Mouse (Mus musculus) CH12.LX (cell line): Measurements from ENCODE around the gene Ptch2. TPM values are rescaled to one million over a fixed set of nuclear protein-coding genes. Genes with fewer than 3 reads are reported as not detected.

Experiments used
- DNase-seq: peaks from one replicate; pipeline ENCODE4 v3.0.0-alpha.2; 2013; ENCODE audit errors: extremely low read depth
- H3K27ac ChIP-seq: 2 replicates; pipeline ENCODE4 v1.5.1; 2012; ENCODE audit warnings: low read depth, mild to moderate bottlenecking, control low read depth, moderate library complexity; ENCODE audit not compliant: insufficient read depth
- H3K27me3 ChIP-seq: replicated peaks from 2 replicates; pipeline ENCODE3; 2012; ENCODE audit warnings: inconsistent platforms
- H3K36me3 ChIP-seq, 2 experiments: replicated peaks in 1 of 2; 2 replicates each; pipeline versions ENCODE3 to v1.6.1; 2012; ENCODE audit warnings: inconsistent platforms in 1 of 2, low read length in 1 of 2, mild to moderate bottlenecking in 1 of 2, mixed read lengths in 1 of 2, moderate library complexity in 1 of 2; ENCODE audit not compliant: control insufficient read depth in 1 of 2, insufficient read depth in 1 of 2
- H3K4me1 ChIP-seq, 2 experiments: 2 replicates each; pipeline ENCODE4 v1.6.1; 2012; ENCODE audit warnings: inconsistent platforms in 1 of 2, moderate library complexity in 1 of 2; ENCODE audit not compliant: insufficient read depth in 2 of 2, control insufficient read depth in 1 of 2
- H3K4me2 ChIP-seq: 2 replicates; pipeline ENCODE4 v1.6.1; 2012; ENCODE audit warnings: low read depth, mild to moderate bottlenecking, control low read depth; ENCODE audit not compliant: poor library complexity, insufficient read depth, severe bottlenecking
- H3K4me3 ChIP-seq, 3 experiments: fragments of 150-350 bp in 1 of 3; sonication (generic) in 1 of 3; replicated peaks in 1 of 3; 2 replicates each; pipeline versions ENCODE3 to v1.5.1; 2011 to 2012; ENCODE audit warnings: low read depth in 2 of 3, low read length in 2 of 3, mild to moderate bottlenecking in 2 of 3, moderate library complexity in 2 of 3, control low read depth in 1 of 3, improper control_type of control experiment in 1 of 3, inconsistent platforms in 1 of 3, mixed read lengths in 1 of 3; ENCODE audit not compliant: poor library complexity in 1 of 3
- H3K79me2 ChIP-seq: replicated peaks from 2 replicates; pipeline ENCODE4 v1.6.1; 2012; ENCODE audit warnings: mild to moderate bottlenecking, moderate library complexity; ENCODE audit not compliant: control insufficient read depth, poor library complexity, insufficient read depth, severe bottlenecking; ENCODE audit errors: extremely low read depth
- H3K9ac ChIP-seq: 2 replicates; pipeline ENCODE4 v1.6.1; 2012; ENCODE audit warnings: low read depth, mild to moderate bottlenecking, control low read depth, moderate library complexity; ENCODE audit not compliant: insufficient read depth
- H3K9me3 ChIP-seq: replicated peaks from 2 replicates; pipeline ENCODE3; 2012; ENCODE audit warnings: low read length, inconsistent platforms, mixed read lengths
- CHD1 ChIP-seq: IDR thresholded peaks from 2 replicates; pipeline ENCODE4 v1.6.1; 2012; ENCODE audit warnings: low read depth, low read length, improper control_type of control experiment, inconsistent platforms
- CHD2 ChIP-seq: IDR thresholded peaks from 2 replicates; pipeline ENCODE4 v1.6.1; 2011; ENCODE audit warnings: low read length, improper control_type of control experiment
- CTCF ChIP-seq, 2 experiments: IDR thresholded peaks in 1 of 2; conservative IDR thresholded peaks in 1 of 2; 2 replicates each; pipeline ENCODE4 v1.5.1; 2011 to 2012; ENCODE audit warnings: low read depth in 2 of 2, low read length in 2 of 2, improper control_type of control experiment in 1 of 2, inconsistent platforms in 1 of 2, mild to moderate bottlenecking in 1 of 2, moderate library complexity in 1 of 2
- E2F4 ChIP-seq: IDR thresholded peaks from 2 replicates; pipeline ENCODE4 v1.6.1; 2011; ENCODE audit warnings: low read depth, low read length, improper control_type of control experiment; ENCODE audit not compliant: insufficient replicate concordance
- ETS1 ChIP-seq: conservative IDR thresholded peaks from 2 replicates; pipeline ENCODE4 v1.6.1; 2012; ENCODE audit warnings: low read depth, mild to moderate bottlenecking, inconsistent platforms, low read length, improper control_type of control experiment, moderate library complexity
- IRF4 ChIP-seq: IDR thresholded peaks from 2 replicates; pipeline ENCODE4 v1.6.1; 2014; ENCODE audit warnings: low read depth, mild to moderate bottlenecking, inconsistent platforms, low read length, improper control_type of control experiment
- MAZ ChIP-seq: IDR thresholded peaks from 2 replicates; pipeline ENCODE4 v1.6.1; 2012; ENCODE audit warnings: low read depth, mild to moderate bottlenecking, inconsistent platforms, low read length, improper control_type of control experiment, moderate library complexity
- MEF2A ChIP-seq: IDR thresholded peaks from 2 replicates; pipeline ENCODE4 v1.6.1; 2014; ENCODE audit warnings: low read depth, mild to moderate bottlenecking, inconsistent platforms, low read length, improper control_type of control experiment, borderline replicate concordance
- MXI1 ChIP-seq: IDR thresholded peaks from 2 replicates; pipeline ENCODE4 v1.6.1; 2011; ENCODE audit warnings: mild to moderate bottlenecking, low read depth, low read length, improper control_type of control experiment
- POLR2A ChIP-seq: IDR thresholded peaks from 2 replicates; pipeline ENCODE4 v1.6.1; 2011; ENCODE audit warnings: low read depth, mild to moderate bottlenecking, improper control_type of control experiment, low read length
- POLR2AphosphoS2 ChIP-seq: IDR thresholded peaks from 2 replicates; pipeline ENCODE4 v1.6.1; 2011; ENCODE audit warnings: low read depth, low read length, improper control_type of control experiment
- RCOR1 ChIP-seq: conservative IDR thresholded peaks from 2 replicates; pipeline ENCODE4 v1.6.1; 2012; ENCODE audit warnings: low read depth, mild to moderate bottlenecking, inconsistent platforms, low read length, improper control_type of control experiment
- SMC3 ChIP-seq: IDR thresholded peaks from 2 replicates; pipeline ENCODE4 v1.6.1; 2011; ENCODE audit warnings: low read depth, low read length, improper control_type of control experiment
- TBP ChIP-seq: conservative IDR thresholded peaks from 2 replicates; pipeline ENCODE4 v1.6.1; 2011; ENCODE audit warnings: low read depth, low read length, improper control_type of control experiment
- TCF12 ChIP-seq: IDR thresholded peaks from 2 replicates; pipeline ENCODE4 v1.6.1; 2014; ENCODE audit warnings: low read depth, mild to moderate bottlenecking, inconsistent platforms, low read length, improper control_type of control experiment
- USF1 ChIP-seq: IDR thresholded peaks from 2 replicates; pipeline ENCODE4 v1.6.1; 2014; ENCODE audit warnings: low read depth, mild to moderate bottlenecking, inconsistent platforms, low read length, improper control_type of control experiment
- USF2 ChIP-seq: conservative IDR thresholded peaks from 2 replicates; pipeline ENCODE4 v1.6.1; 2011; ENCODE audit warnings: low read depth, low read length, improper control_type of control experiment
- ZC3H11A ChIP-seq: IDR thresholded peaks from 2 replicates; pipeline ENCODE4 v1.6.1; 2012; ENCODE audit warnings: low read depth, mild to moderate bottlenecking, inconsistent platforms, low read length, improper control_type of control experiment
- ZKSCAN1 ChIP-seq: IDR thresholded peaks from 2 replicates; pipeline ENCODE4 v1.6.1; 2012; ENCODE audit warnings: low read depth, inconsistent platforms, low read length, improper control_type of control experiment, borderline replicate concordance
- ZMIZ1 ChIP-seq: IDR thresholded peaks from 2 replicates; pipeline ENCODE4 v1.6.1; 2012; ENCODE audit warnings: low read depth, mild to moderate bottlenecking, inconsistent platforms, low read length, improper control_type of control experiment
- ZNF384 ChIP-seq: IDR thresholded peaks from 2 replicates; pipeline ENCODE4 v1.6.1; 2012; ENCODE audit warnings: low read depth, low read length, improper control_type of control experiment, inconsistent platforms
- dilution Hi-C: fragments of 300-500 bp; cut with MboI; formaldehyde crosslinking; loops from 2 replicates; pipeline ENCODE4 v1.14.3; 2020; ENCODE audit warnings: low sequenced_read_pairs; ENCODE audit not compliant: extremely low pct_unique_long_range_greater_than_20kb, extremely low pct_ligation_motif_present
- in situ Hi-C: fragments of 300-500 bp; cut with MboI; formaldehyde crosslinking; loops from 3 replicates; pipeline ENCODE4 v1.14.3; 2019; ENCODE audit warnings: low sequenced_read_pairs, low pct_ligation_motif_present, low pct_unique_long_range_greater_than_20kb, mixed read lengths
- polyA plus RNA-seq: library from polyadenylated mRNA; unstranded; fragments of >175 nt; gene quantifications from 2 replicates; pipeline ENCODE4 v1.2.1, GENCODE M21; 2012; ENCODE audit warnings: low read depth; ENCODE audit not compliant: insufficient read length
- total RNA-seq, 2 experiments: library from RNA; depleted of rRNA; stranded (reverse); fragments of 300-350 nt in 1 of 2; fragments of >200 nt in 1 of 2; gene quantifications; 2 replicates each; pipeline ENCODE4 v1.2.3; 2012 to 2014

The Ptch2 gene
- total and polyA plus RNA-seq, 3 experiments = 0.21 to 0.79 TPM; not detected in 1

DNA sequence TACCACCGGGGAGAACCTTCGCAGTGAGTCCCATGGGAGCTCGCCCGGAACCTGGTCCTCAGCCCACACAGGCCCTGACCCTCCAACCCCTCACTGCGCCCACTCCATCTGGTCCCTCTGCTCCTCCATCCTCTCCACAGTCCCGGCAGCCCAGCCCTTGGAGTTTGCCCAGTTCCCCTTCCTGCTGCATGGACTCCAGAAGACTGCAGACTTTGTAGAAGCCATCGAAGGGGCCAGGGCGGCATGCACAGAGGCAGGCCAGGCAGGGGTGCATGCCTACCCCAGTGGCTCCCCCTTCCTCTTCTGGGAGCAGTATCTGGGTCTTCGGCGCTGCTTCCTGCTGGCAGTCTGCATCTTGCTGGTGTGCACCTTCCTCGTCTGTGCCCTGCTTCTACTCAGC, 15.1 kb downstream of the Ptch2 start:
- no peak overlapping the region for H3K9ac ChIP-seq
- H3K9me3 ChIP-seq = no peaks in the 10 kb centered on the region
- in situ Hi-C loops = no loop called here
- H3K4me3 ChIP-seq = no peak overlapping the region
- no peaks in the 10 kb centered on the region for H3K27me3 ChIP-seq
- no peak overlapping the region for H3K4me2 ChIP-seq
- dilution Hi-C loops = no loop called here
- no peaks in the 10 kb centered on the region for H3K79me2 ChIP-seq
- no peak for DNase-seq
- H3K27ac ChIP-seq = no peak overlapping the region
- peaks cover 0 to 11% of the 10 kb centered on the region in 2 experiments; a peak in 2 of 4 replicates for H3K4me1 ChIP-seq
- TF ChIP-seq POLR2AphosphoS2 (no peak), MXI1 (no peak), USF2 (no peak), TCF12 (no peak), MEF2A (no peak), ETS1 (no peak), MAZ (no peak), E2F4 (no peak), CHD2 (no peak), ZKSCAN1 (no peak), RCOR1 (no peak), ZNF384 (no peak), CHD1 (no peak), IRF4 (no peak), TBP (no peak), SMC3 (no peak), ZC3H11A (no peak), CTCF (conservative IDR thresholded peaks at IDR 0.05 in 1 of 2, IDR thresholded peaks at IDR 0.05 in 1 of 2; ENCODE audit: low read depth in 2 of 2, low read length in 2 of 2) (no peak), ZMIZ1 (no peak), POLR2A (no peak)
- H3K36me3 ChIP-seq = peaks cover 0 to 7% of the 10 kb centered on the region in 2 experiments

DNA sequence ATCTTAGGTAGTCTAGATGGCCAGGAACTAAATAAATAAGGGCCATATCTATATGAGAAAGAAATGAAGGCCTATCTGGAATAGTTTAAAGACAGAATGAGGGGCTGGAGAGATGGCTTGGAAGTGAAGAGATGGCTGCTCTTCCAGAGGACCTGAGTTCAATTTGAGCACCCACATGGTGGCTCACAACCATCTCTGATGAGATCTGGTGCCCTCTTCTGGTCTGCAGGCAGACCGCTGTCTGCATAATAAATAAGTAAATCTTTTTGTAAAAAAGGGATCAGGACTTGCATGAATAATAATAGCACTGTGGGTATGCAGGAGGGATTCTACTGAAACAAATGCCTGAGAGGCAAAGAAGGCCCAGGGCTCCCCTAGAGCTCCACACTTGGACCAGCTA, 17.4 kb downstream of the Ptch2 start:
- in situ Hi-C loops = no loop called here
- peak; percentile 14 for TF ChIP-seq SMC3
- TF ChIP-seq ZMIZ1 = no peak
- TF ChIP-seq USF1 = no peak
- no peak for TF ChIP-seq TCF12
- TF ChIP-seq CTCF (conservative IDR thresholded peaks at IDR 0.05 in 1 of 2, IDR thresholded peaks at IDR 0.05 in 1 of 2; ENCODE audit: low read depth in 2 of 2, low read length in 2 of 2) = peak; percentile 10 to 43; a peak in 2 of 4 replicates
- no peak for TF ChIP-seq IRF4
- Histone ChIP-seq H3K9ac (no peak overlapping the region), H3K27ac (no peak overlapping the region), H3K79me2 (no peaks in the 10 kb centered on the region), H3K36me3 (peaks cover 5 to 23% of the 10 kb centered on the region in 2 experiments), H3K9me3 (no peaks in the 10 kb centered on the region), H3K4me1 (peaks cover 0 to 11% of the 10 kb centered on the region in 2 experiments; a peak in 2 of 4 replicates), H3K4me2 (no peak overlapping the region), H3K27me3 (no peaks in the 10 kb centered on the region), H3K4me3 (no peak overlapping the region)
- DNase-seq = no peak
- dilution Hi-C loops = no loop called here
